8 mouse cellular contexts compared by ENCODE assay signal in the genomic region with DNA sequence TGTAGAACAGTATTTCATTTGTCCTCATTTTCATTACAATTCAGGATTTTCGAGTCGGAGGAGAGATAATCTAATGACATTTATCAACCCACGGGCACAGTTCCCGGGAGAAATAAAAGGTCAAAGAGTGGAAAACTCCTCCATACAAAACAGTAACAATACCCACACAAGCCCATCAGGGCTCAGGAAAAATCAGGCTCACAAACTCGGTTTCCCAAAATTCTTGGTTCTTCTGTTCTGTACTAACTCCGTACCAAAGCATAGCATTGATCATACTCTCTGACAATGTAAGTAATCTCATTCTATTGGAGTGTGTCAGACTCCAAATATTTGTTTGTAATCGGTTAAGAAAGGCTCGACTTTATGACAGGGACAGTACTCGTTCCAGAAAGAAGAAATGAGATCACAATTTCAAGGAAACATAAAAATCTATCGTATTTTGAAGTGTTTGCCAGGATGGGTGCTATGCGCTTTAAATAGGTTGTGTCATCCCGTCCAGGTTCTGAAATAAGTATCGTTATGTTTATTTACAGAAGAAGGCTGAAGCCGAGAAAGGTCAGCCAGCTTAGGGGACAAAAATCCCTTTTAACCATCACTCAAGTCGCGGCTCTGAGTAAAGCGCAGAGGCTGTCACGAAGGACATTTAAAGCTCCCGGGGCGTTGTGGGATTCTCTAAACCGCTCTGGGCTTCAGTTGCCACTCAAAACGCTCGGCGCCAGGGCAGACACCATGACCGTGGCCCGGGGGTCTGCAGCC. TPM values are rescaled to one million over a fixed set of nuclear protein-coding genes. Genes with fewer than 3 reads are reported as not detected.
DNase-seq lines count a peak whose midpoint lies in the region; ATAC-seq lines count a peak whose summit lies in the region.

No protein-coding gene starts in this region.

- DNase-seq in adrenal gland, postnatal 10 days = peak; percentile 22
- DNase-seq in adrenal gland, postnatal 14 days = no peak
- DNase-seq in neural tube, embryonic 11.5 days (ENCODE audit: low spot score) = no peak
- DNase-seq in neural tube, embryonic 10.5 days (ENCODE audit: extremely low spot score, low spot score) = no peak
- DNase-seq in limb, embryonic 10.5 days (ENCODE audit: low spot score) = no peak
- no peak for DNase-seq in left cerebral cortex, postnatal 4 days
- DNase-seq in left cerebral cortex, postnatal 10 days (ENCODE audit: extremely low spot score in 1 of 2, low spot score in 2 of 2) = no peak

- no peaks in the 10 kb centered on the region for H3K36me3 ChIP-seq in neural tube, embryonic 11.5 days (ENCODE audit: control insufficient read depth, insufficient read depth, low read length)
- H3K36me3 ChIP-seq in limb, embryonic 10.5 days = no peaks in the 10 kb centered on the region
- no peaks in the 10 kb centered on the region for H3K36me3 ChIP-seq in stomach, embryonic 14.5 days (ENCODE audit: control insufficient read depth, insufficient read depth, low read length)

- H3K4me1 ChIP-seq in neural tube, embryonic 11.5 days (ENCODE audit: control insufficient read depth, insufficient read depth, low read length) = peaks cover 10% of the 10 kb centered on the region; the same call in 1 of the 2 replicates
- H3K4me1 ChIP-seq in limb, embryonic 10.5 days = peaks cover 21% of the 10 kb centered on the region
- peaks cover 12% of the 10 kb centered on the region for H3K4me1 ChIP-seq in stomach, embryonic 14.5 days (ENCODE audit: control insufficient read depth, insufficient read depth, low read length)

- H3K27ac ChIP-seq in neural tube, embryonic 11.5 days (ENCODE audit: low read depth, low read length) = peak overlapping the region; percentile 49; the same call in 1 of the 2 replicates
- peak overlapping the region; percentile 93 for H3K27ac ChIP-seq in limb, embryonic 10.5 days
- peak overlapping the region; percentile 35; the same call in 1 of the 2 replicates for H3K27ac ChIP-seq in stomach, embryonic 14.5 days (ENCODE audit: low read length)

- H3K9me3 ChIP-seq in neural tube, embryonic 11.5 days (ENCODE audit: control insufficient read depth, low read length) = no peaks in the 10 kb centered on the region
- H3K9me3 ChIP-seq in limb, embryonic 10.5 days (replicated peaks) = peaks cover 3% of the 10 kb centered on the region; the same call in 1 of the 2 replicates
- H3K9me3 ChIP-seq in stomach, embryonic 14.5 days (ENCODE audit: control insufficient read depth, low read depth, low read length) = no peaks in the 10 kb centered on the region

- H3K9ac ChIP-seq in neural tube, embryonic 11.5 days (ENCODE audit: low read length) = peak overlapping the region; percentile 91
- H3K9ac ChIP-seq in stomach, embryonic 14.5 days (replicated peaks; ENCODE audit: low read depth, low read length) = peak overlapping the region; percentile 54

- H3K27me3 ChIP-seq in neural tube, embryonic 11.5 days (ENCODE audit: control insufficient read depth, insufficient read depth, low read length) = no peaks in the 10 kb centered on the region
- H3K27me3 ChIP-seq in limb, embryonic 10.5 days (ENCODE audit: low read depth, poor library complexity, severe bottlenecking) = no peaks in the 10 kb centered on the region
- H3K27me3 ChIP-seq in stomach, embryonic 14.5 days (ENCODE audit: control insufficient read depth, insufficient read depth, low read length) = no peaks in the 10 kb centered on the region

- WGBS in neural tube, embryonic 11.5 days = 5% methylated on average over 26 of the region's 26 CpGs
- 11% methylated on average over 26 of the region's 26 CpGs for WGBS in limb, embryonic 10.5 days
- 2% methylated on average over 26 of the region's 26 CpGs for WGBS in stomach, embryonic 14.5 days

- ATAC-seq in neural tube, embryonic 11.5 days (ENCODE audit: insufficient read depth, low FRiP score, low TSS enrichment) = no peak; the same call in 1 of the 2 replicates
- ATAC-seq in stomach, embryonic 14.5 days (ENCODE audit: insufficient number of reproducible peaks, insufficient read depth, low FRiP score, low read depth) = no peak

- intact Hi-C loops in left cerebral cortex, postnatal 4 days (cut with DNase I) = no loop called here
- intact Hi-C loops in left cerebral cortex, postnatal 10 days (cut with DNase I) = no loop called here

- peak overlapping the region; percentile 94 for H3K4me3 ChIP-seq in neural tube, embryonic 11.5 days (ENCODE audit: low read depth, low read length)
- H3K4me3 ChIP-seq in limb, embryonic 10.5 days = peak overlapping the region; percentile 87
- H3K4me3 ChIP-seq in stomach, embryonic 14.5 days (ENCODE audit: low read depth, low read length) = peak overlapping the region; percentile 92

- peak overlapping the region; percentile 69 for H3K4me2 ChIP-seq in neural tube, embryonic 11.5 days (ENCODE audit: low read depth)
- peak overlapping the region; percentile 68 for H3K4me2 ChIP-seq in stomach, embryonic 14.5 days (replicated peaks; ENCODE audit: low read depth, low read length)

RNA-seq across cellular contexts. Expression of a gene that starts 0.7 kb away (rescaled TPM):
- total RNA-seq in adrenal gland, postnatal 10 days (2021) = 1 to 10 TPM; 7.6 to 8.6 TPM
- total RNA-seq in adrenal gland, postnatal 14 days (2021) = 7.2 and 7.9 TPM in 2 replicates
- polyA plus RNA-seq in neural tube, embryonic 11.5 days (2014; fragmentation: Nextera tagmentation; extraction: Ambion mirVana) = 37.0 and 37.3 TPM in 2 replicates
- 45.7 and 47.1 TPM in 2 replicates for polyA plus RNA-seq in limb, embryonic 10.5 days (2016; fragmentation: Nextera tagmentation; extraction: Ambion mirVana)
- polyA plus RNA-seq in stomach, embryonic 14.5 days (2014; fragmentation: Nextera tagmentation; extraction: Ambion mirVana) = 25.2 and 25.7 TPM in 2 replicates
- total RNA-seq in left cerebral cortex, postnatal 4 days (2021) = 1 to 10 TPM; 4.2 to 4.3 TPM
- total RNA-seq in left cerebral cortex, postnatal 10 days (2021) = 1 to 10 TPM; 3.2 to 3.6 TPM

RNA-seq across cellular contexts. Expression of a gene that starts 28.6 kb away (rescaled TPM):
- 10 to 100 TPM in 1 of 2 experiments, 1 to 10 TPM in 1; 8.6 to 11.7 TPM for total RNA-seq in adrenal gland, postnatal 10 days (2021)
- 7.5 and 10.7 TPM in 2 replicates for total RNA-seq in adrenal gland, postnatal 14 days (2021)
- 8.6 and 8.9 TPM in 2 replicates for polyA plus RNA-seq in neural tube, embryonic 11.5 days (2014; fragmentation: Nextera tagmentation; extraction: Ambion mirVana)
- polyA plus RNA-seq in limb, embryonic 10.5 days (2016; fragmentation: Nextera tagmentation; extraction: Ambion mirVana) = 4.3 and 4.9 TPM in 2 replicates
- polyA plus RNA-seq in stomach, embryonic 14.5 days (2014; fragmentation: Nextera tagmentation; extraction: Ambion mirVana) = 12.9 and 14.1 TPM in 2 replicates
- 10 to 100 TPM; 20.4 to 21.7 TPM for total RNA-seq in left cerebral cortex, postnatal 4 days (2021)
- 10 to 100 TPM; 17.5 to 19.1 TPM for total RNA-seq in left cerebral cortex, postnatal 10 days (2021)

RNA-seq across cellular contexts. Expression of a gene that starts 46.8 kb away (rescaled TPM):
- 1 to 10 TPM; 4.8 to 7.1 TPM for total RNA-seq in adrenal gland, postnatal 10 days (2021)
- total RNA-seq in adrenal gland, postnatal 14 days (2021) = 5.5 and 6.4 TPM in 2 replicates
- 6.5 and 8.7 TPM in 2 replicates for polyA plus RNA-seq in neural tube, embryonic 11.5 days (2014; fragmentation: Nextera tagmentation; extraction: Ambion mirVana)
- polyA plus RNA-seq in limb, embryonic 10.5 days (2016; fragmentation: Nextera tagmentation; extraction: Ambion mirVana) = 1.9 and 3.0 TPM in 2 replicates
- polyA plus RNA-seq in stomach, embryonic 14.5 days (2014; fragmentation: Nextera tagmentation; extraction: Ambion mirVana) = 3.5 and 5.0 TPM in 2 replicates
- 10 to 100 TPM; 13.3 to 14.1 TPM for total RNA-seq in left cerebral cortex, postnatal 4 days (2021)
- total RNA-seq in left cerebral cortex, postnatal 10 days (2021) = 10 to 100 TPM; 11.0 to 11.6 TPM

RNA-seq across cellular contexts. Expression of a gene that starts 57.7 kb away (rescaled TPM):
- 1 to 10 TPM; 3.8 to 5.7 TPM for total RNA-seq in adrenal gland, postnatal 10 days (2021)
- 6.5 and 7.2 TPM in 2 replicates for total RNA-seq in adrenal gland, postnatal 14 days (2021)
- polyA plus RNA-seq in neural tube, embryonic 11.5 days (2014; fragmentation: Nextera tagmentation; extraction: Ambion mirVana) = 15.3 and 17.0 TPM in 2 replicates
- 0.97 and 1.1 TPM in 2 replicates for polyA plus RNA-seq in limb, embryonic 10.5 days (2016; fragmentation: Nextera tagmentation; extraction: Ambion mirVana)
- polyA plus RNA-seq in stomach, embryonic 14.5 days (2014; fragmentation: Nextera tagmentation; extraction: Ambion mirVana) = 1.00 and 1.4 TPM in 2 replicates
- total RNA-seq in left cerebral cortex, postnatal 4 days (2021) = 10 to 100 TPM; 56.8 to 70.8 TPM
- 10 to 100 TPM; 55.1 to 57.2 TPM for total RNA-seq in left cerebral cortex, postnatal 10 days (2021)

Comparison
In these comparisons a context has a peak if more than half of its experiments do, and no peak if none do; other contexts are left out.
1. H3K27ac ChIP-seq: peak in every context shown above with its lines; median percentile 93 in limb, embryonic 10.5 days; 49 in neural tube, embryonic 11.5 days; 35 in stomach, embryonic 14.5 days.